Mouse (Mus musculus) CH12.LX (cell line): ENCODE data around the gene Map2k6. TPM values are rescaled to one million over a fixed set of nuclear protein-coding genes. Genes with fewer than 3 reads are reported as not detected.

Experiments
- DNase-seq: peaks from one replicate; pipeline ENCODE4 v3.0.0-alpha.2; 2013; ENCODE audit errors: extremely low read depth
- H3K27ac ChIP-seq: 2 replicates; pipeline ENCODE4 v1.5.1; 2012; ENCODE audit warnings: low read depth, mild to moderate bottlenecking, control low read depth, moderate library complexity; ENCODE audit not compliant: insufficient read depth
- H3K27me3 ChIP-seq: replicated peaks from 2 replicates; pipeline ENCODE3; 2012; ENCODE audit warnings: inconsistent platforms
- H3K36me3 ChIP-seq, 2 experiments: replicated peaks in 1 of 2; 2 replicates each; pipeline versions ENCODE3 to v1.6.1; 2012; ENCODE audit warnings: inconsistent platforms in 1 of 2, low read length in 1 of 2, mild to moderate bottlenecking in 1 of 2, mixed read lengths in 1 of 2, moderate library complexity in 1 of 2; ENCODE audit not compliant: control insufficient read depth in 1 of 2, insufficient read depth in 1 of 2
- H3K4me1 ChIP-seq, 2 experiments: 2 replicates each; pipeline ENCODE4 v1.6.1; 2012; ENCODE audit warnings: inconsistent platforms in 1 of 2, moderate library complexity in 1 of 2; ENCODE audit not compliant: insufficient read depth in 2 of 2, control insufficient read depth in 1 of 2
- H3K4me2 ChIP-seq: 2 replicates; pipeline ENCODE4 v1.6.1; 2012; ENCODE audit warnings: low read depth, mild to moderate bottlenecking, control low read depth; ENCODE audit not compliant: poor library complexity, insufficient read depth, severe bottlenecking
- H3K4me3 ChIP-seq, 3 experiments: fragments of 150-350 bp in 1 of 3; sonication (generic) in 1 of 3; replicated peaks in 1 of 3; 2 replicates each; pipeline versions ENCODE3 to v1.5.1; 2011 to 2012; ENCODE audit warnings: low read depth in 2 of 3, low read length in 2 of 3, mild to moderate bottlenecking in 2 of 3, moderate library complexity in 2 of 3, control low read depth in 1 of 3, improper control_type of control experiment in 1 of 3, inconsistent platforms in 1 of 3, mixed read lengths in 1 of 3; ENCODE audit not compliant: poor library complexity in 1 of 3
- H3K79me2 ChIP-seq: replicated peaks from 2 replicates; pipeline ENCODE4 v1.6.1; 2012; ENCODE audit warnings: mild to moderate bottlenecking, moderate library complexity; ENCODE audit not compliant: control insufficient read depth, poor library complexity, insufficient read depth, severe bottlenecking; ENCODE audit errors: extremely low read depth
- H3K9ac ChIP-seq: 2 replicates; pipeline ENCODE4 v1.6.1; 2012; ENCODE audit warnings: low read depth, mild to moderate bottlenecking, control low read depth, moderate library complexity; ENCODE audit not compliant: insufficient read depth
- H3K9me3 ChIP-seq: replicated peaks from 2 replicates; pipeline ENCODE3; 2012; ENCODE audit warnings: low read length, inconsistent platforms, mixed read lengths
- BHLHE40 ChIP-seq: IDR thresholded peaks from 2 replicates; pipeline ENCODE4 v1.6.1; 2011; ENCODE audit warnings: mild to moderate bottlenecking, low read depth, low read length, improper control_type of control experiment
- CHD2 ChIP-seq: IDR thresholded peaks from 2 replicates; pipeline ENCODE4 v1.6.1; 2011; ENCODE audit warnings: low read length, improper control_type of control experiment
- CTCF ChIP-seq, 2 experiments: IDR thresholded peaks in 1 of 2; conservative IDR thresholded peaks in 1 of 2; 2 replicates each; pipeline ENCODE4 v1.5.1; 2011 to 2012; ENCODE audit warnings: low read depth in 2 of 2, low read length in 2 of 2, improper control_type of control experiment in 1 of 2, inconsistent platforms in 1 of 2, mild to moderate bottlenecking in 1 of 2, moderate library complexity in 1 of 2
- ELF1 ChIP-seq: IDR thresholded peaks from 2 replicates; pipeline ENCODE4 v1.6.1; 2014; ENCODE audit warnings: low read depth, mild to moderate bottlenecking, inconsistent platforms, low read length, improper control_type of control experiment
- GABPA ChIP-seq: IDR thresholded peaks from 2 replicates; pipeline ENCODE4 v1.6.1; 2012; ENCODE audit warnings: low read depth, low read length, improper control_type of control experiment, inconsistent platforms; ENCODE audit not compliant: insufficient replicate concordance
- IRF4 ChIP-seq: IDR thresholded peaks from 2 replicates; pipeline ENCODE4 v1.6.1; 2014; ENCODE audit warnings: low read depth, mild to moderate bottlenecking, inconsistent platforms, low read length, improper control_type of control experiment
- JUN ChIP-seq: IDR thresholded peaks from 2 replicates; pipeline ENCODE4 v1.6.1; 2011; ENCODE audit warnings: low read depth, mild to moderate bottlenecking, low read length, improper control_type of control experiment, moderate library complexity; ENCODE audit not compliant: insufficient read depth
- JUND ChIP-seq: conservative IDR thresholded peaks from 2 replicates; pipeline ENCODE4 v1.6.1; 2011; ENCODE audit warnings: low read depth, low read length, improper control_type of control experiment
- MAFK ChIP-seq: IDR thresholded peaks from 2 replicates; pipeline ENCODE4 v1.6.1; 2011; ENCODE audit warnings: low read length, improper control_type of control experiment; ENCODE audit not compliant: insufficient replicate concordance
- MAX ChIP-seq: IDR thresholded peaks from 2 replicates; pipeline ENCODE4 v1.6.1; 2011; ENCODE audit warnings: low read length, improper control_type of control experiment
- MAZ ChIP-seq: IDR thresholded peaks from 2 replicates; pipeline ENCODE4 v1.6.1; 2012; ENCODE audit warnings: low read depth, mild to moderate bottlenecking, inconsistent platforms, low read length, improper control_type of control experiment, moderate library complexity
- MEF2A ChIP-seq: IDR thresholded peaks from 2 replicates; pipeline ENCODE4 v1.6.1; 2014; ENCODE audit warnings: low read depth, mild to moderate bottlenecking, inconsistent platforms, low read length, improper control_type of control experiment, borderline replicate concordance
- MXI1 ChIP-seq: IDR thresholded peaks from 2 replicates; pipeline ENCODE4 v1.6.1; 2011; ENCODE audit warnings: mild to moderate bottlenecking, low read depth, low read length, improper control_type of control experiment
- MYC ChIP-seq: IDR thresholded peaks from 2 replicates; pipeline ENCODE4 v1.6.1; 2011; ENCODE audit warnings: low read depth, mild to moderate bottlenecking, improper control_type of control experiment, low read length
- NELFE ChIP-seq: IDR thresholded peaks from 2 replicates; pipeline ENCODE4 v1.6.1; 2011; ENCODE audit warnings: low read depth, low read length, improper control_type of control experiment
- POLR2A ChIP-seq: IDR thresholded peaks from 2 replicates; pipeline ENCODE4 v1.6.1; 2011; ENCODE audit warnings: low read depth, mild to moderate bottlenecking, improper control_type of control experiment, low read length
- POLR2AphosphoS2 ChIP-seq: IDR thresholded peaks from 2 replicates; pipeline ENCODE4 v1.6.1; 2011; ENCODE audit warnings: low read depth, low read length, improper control_type of control experiment
- RAD21 ChIP-seq: IDR thresholded peaks from 2 replicates; pipeline ENCODE4 v1.6.1; 2011; ENCODE audit warnings: low read depth, mild to moderate bottlenecking, low read length, improper control_type of control experiment, moderate library complexity
- RCOR1 ChIP-seq: conservative IDR thresholded peaks from 2 replicates; pipeline ENCODE4 v1.6.1; 2012; ENCODE audit warnings: low read depth, mild to moderate bottlenecking, inconsistent platforms, low read length, improper control_type of control experiment
- SIN3A ChIP-seq: IDR thresholded peaks from 2 replicates; pipeline ENCODE4 v1.6.1; 2012; ENCODE audit warnings: low read length, improper control_type of control experiment, inconsistent platforms
- SMC3 ChIP-seq: IDR thresholded peaks from 2 replicates; pipeline ENCODE4 v1.6.1; 2011; ENCODE audit warnings: low read depth, low read length, improper control_type of control experiment
- TBP ChIP-seq: conservative IDR thresholded peaks from 2 replicates; pipeline ENCODE4 v1.6.1; 2011; ENCODE audit warnings: low read depth, low read length, improper control_type of control experiment
- TCF12 ChIP-seq: IDR thresholded peaks from 2 replicates; pipeline ENCODE4 v1.6.1; 2014; ENCODE audit warnings: low read depth, mild to moderate bottlenecking, inconsistent platforms, low read length, improper control_type of control experiment
- USF1 ChIP-seq: IDR thresholded peaks from 2 replicates; pipeline ENCODE4 v1.6.1; 2014; ENCODE audit warnings: low read depth, mild to moderate bottlenecking, inconsistent platforms, low read length, improper control_type of control experiment
- USF2 ChIP-seq: conservative IDR thresholded peaks from 2 replicates; pipeline ENCODE4 v1.6.1; 2011; ENCODE audit warnings: low read depth, low read length, improper control_type of control experiment
- ZC3H11A ChIP-seq: IDR thresholded peaks from 2 replicates; pipeline ENCODE4 v1.6.1; 2012; ENCODE audit warnings: low read depth, mild to moderate bottlenecking, inconsistent platforms, low read length, improper control_type of control experiment
- ZKSCAN1 ChIP-seq: IDR thresholded peaks from 2 replicates; pipeline ENCODE4 v1.6.1; 2012; ENCODE audit warnings: low read depth, inconsistent platforms, low read length, improper control_type of control experiment, borderline replicate concordance
- ZNF384 ChIP-seq: IDR thresholded peaks from 2 replicates; pipeline ENCODE4 v1.6.1; 2012; ENCODE audit warnings: low read depth, low read length, improper control_type of control experiment, inconsistent platforms
- dilution Hi-C: fragments of 300-500 bp; cut with MboI; formaldehyde crosslinking; loops from 2 replicates; pipeline ENCODE4 v1.14.3; 2020; ENCODE audit warnings: low sequenced_read_pairs; ENCODE audit not compliant: extremely low pct_unique_long_range_greater_than_20kb, extremely low pct_ligation_motif_present
- in situ Hi-C: fragments of 300-500 bp; cut with MboI; formaldehyde crosslinking; loops from 3 replicates; pipeline ENCODE4 v1.14.3; 2019; ENCODE audit warnings: low sequenced_read_pairs, low pct_ligation_motif_present, low pct_unique_long_range_greater_than_20kb, mixed read lengths
- polyA plus RNA-seq: library from polyadenylated mRNA; unstranded; fragments of >175 nt; gene quantifications from 2 replicates; pipeline ENCODE4 v1.2.1, GENCODE M21; 2012; ENCODE audit warnings: low read depth; ENCODE audit not compliant: insufficient read length
- total RNA-seq, 2 experiments: library from RNA; depleted of rRNA; stranded (reverse); fragments of 300-350 nt in 1 of 2; fragments of >200 nt in 1 of 2; gene quantifications; 2 replicates each; pipeline ENCODE4 v1.2.3; 2012 to 2014

The Map2k6 gene
- total and polyA plus RNA-seq, 3 experiments = 16.8 to 21.9 (median 18.0) TPM

GRCm38 (mm10) chr11:110497743-110498142 is 98.8 kb downstream of the Map2k6 start:
- Histone ChIP-seq H3K27me3 (no peaks in the 10 kb centered on the region), H3K79me2 (no peaks in the 10 kb centered on the region), H3K4me2 (no peak overlapping the region), H3K27ac (no peak overlapping the region), H3K36me3 (peaks cover 45 to 82% of the 10 kb centered on the region in 2 experiments), H3K4me3 (no peak overlapping the region), H3K9me3 (peaks cover 4% of the 10 kb centered on the region), H3K4me1 (peaks cover 0 to 6% of the 10 kb centered on the region in 2 experiments; a peak in 1 of 4 replicates), H3K9ac (no peak overlapping the region)
- in situ Hi-C loops = loop anchor here (25.0 kb wide), 1 partner anchor 610 kb away; no protein-coding TSS in a partner anchor
- dilution Hi-C loops = no loop called here
- no peak for TF ChIP-seq ZKSCAN1
- no peak for TF ChIP-seq SIN3A
- no peak for TF ChIP-seq CHD2
- TF ChIP-seq MXI1 = no peak
- TF ChIP-seq BHLHE40 = no peak
- no peak for TF ChIP-seq TBP
- TF ChIP-seq MAFK = no peak
- no peak for TF ChIP-seq POLR2A
- no peak for TF ChIP-seq TCF12
- no peak for TF ChIP-seq NELFE
- TF ChIP-seq POLR2AphosphoS2 = no peak
- no peak for TF ChIP-seq CTCF (conservative IDR thresholded peaks at IDR 0.05 in 1 of 2, IDR thresholded peaks at IDR 0.05 in 1 of 2; ENCODE audit: low read depth in 2 of 2, low read length in 2 of 2)
- TF ChIP-seq JUND = no peak
- TF ChIP-seq MYC = no peak
- TF ChIP-seq USF2 = no peak
- DNase-seq = no peak

GRCm38 (mm10) chr11:110498651-110499213 is 99.8 kb downstream of the Map2k6 start:
- Histone ChIP-seq H3K4me3 (no peak overlapping the region), H3K9me3 (no peaks in the 10 kb centered on the region), H3K79me2 (no peaks in the 10 kb centered on the region), H3K36me3 (peaks cover 40 to 79% of the 10 kb centered on the region in 2 experiments), H3K9ac (no peak overlapping the region), H3K4me1 (peaks cover 0 to 6% of the 10 kb centered on the region in 2 experiments; a peak in 1 of 4 replicates), H3K27me3 (no peaks in the 10 kb centered on the region), H3K27ac (no peak overlapping the region), H3K4me2 (no peak overlapping the region)
- in situ Hi-C loops (loop anchor here (25.0 kb wide), 1 partner anchor 611 kb away; no protein-coding TSS in a partner anchor), dilution Hi-C loops (no loop called here)
- DNase-seq = peak; percentile 71
- TF ChIP-seq SMC3 (peak; percentile 65), SIN3A (no peak), RAD21 (peak; percentile 89), IRF4 (peak; percentile 49; the same call in 1 of the 2 replicates), MAX (0 out of 2 replicates have a peak, but pooled peaks have one; percentile 9), ELF1 (no peak), CTCF (conservative IDR thresholded peaks at IDR 0.05 in 1 of 2, IDR thresholded peaks at IDR 0.05 in 1 of 2; ENCODE audit: low read depth in 2 of 2, low read length in 2 of 2) (peak; percentile 69 to 93), RCOR1 (no peak), TCF12 (no peak), ZC3H11A (peak; percentile 32; the same call in 1 of the 2 replicates), USF1 (no peak), ZNF384 (peak; percentile 100), JUN (no peak), MEF2A (peak; percentile 27; the same call in 1 of the 2 replicates), POLR2A (no peak), ZKSCAN1 (no peak; the same call in 1 of the 2 replicates), GABPA (no peak), NELFE (no peak), MAZ (no peak)
